Mouse (Mus musculus): ENCODE results near the gene Itpkb. TPM values are rescaled to one million over a fixed set of nuclear protein-coding genes. Genes with fewer than 3 reads are reported as not detected.
A peak's percentile ranks its signal among the peaks of the same experiment; 100 is the strongest.

Itpkb gene
- polyA plus RNA-seq, 1 experiment from 2014 or later: 5.6 TPM

DNA sequence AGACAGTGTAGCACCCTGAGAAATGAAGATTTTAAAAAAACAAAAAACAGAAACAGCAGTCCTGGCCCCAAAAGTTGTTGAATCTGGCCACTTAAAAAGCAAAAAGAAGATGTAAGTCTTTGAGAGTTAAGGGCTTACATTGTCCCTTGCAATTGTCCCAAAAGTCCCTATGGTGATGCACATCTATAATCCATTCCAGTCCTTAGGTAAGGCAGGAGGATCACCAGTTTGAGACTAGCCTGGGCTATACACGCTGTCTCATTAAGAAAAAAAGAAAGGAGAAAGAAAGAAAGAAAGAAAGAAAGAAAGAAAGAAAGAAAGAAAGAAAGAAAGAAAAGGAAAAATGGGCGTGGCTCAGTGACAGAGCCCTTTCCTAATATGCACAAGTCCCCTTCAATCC is 34.4 kb downstream of the Itpkb start:
- H3K27me3 ChIP-seq (ENCODE audit: control insufficient read depth, insufficient read depth, low read length): no peaks in the 10 kb centered on the region

DNA sequence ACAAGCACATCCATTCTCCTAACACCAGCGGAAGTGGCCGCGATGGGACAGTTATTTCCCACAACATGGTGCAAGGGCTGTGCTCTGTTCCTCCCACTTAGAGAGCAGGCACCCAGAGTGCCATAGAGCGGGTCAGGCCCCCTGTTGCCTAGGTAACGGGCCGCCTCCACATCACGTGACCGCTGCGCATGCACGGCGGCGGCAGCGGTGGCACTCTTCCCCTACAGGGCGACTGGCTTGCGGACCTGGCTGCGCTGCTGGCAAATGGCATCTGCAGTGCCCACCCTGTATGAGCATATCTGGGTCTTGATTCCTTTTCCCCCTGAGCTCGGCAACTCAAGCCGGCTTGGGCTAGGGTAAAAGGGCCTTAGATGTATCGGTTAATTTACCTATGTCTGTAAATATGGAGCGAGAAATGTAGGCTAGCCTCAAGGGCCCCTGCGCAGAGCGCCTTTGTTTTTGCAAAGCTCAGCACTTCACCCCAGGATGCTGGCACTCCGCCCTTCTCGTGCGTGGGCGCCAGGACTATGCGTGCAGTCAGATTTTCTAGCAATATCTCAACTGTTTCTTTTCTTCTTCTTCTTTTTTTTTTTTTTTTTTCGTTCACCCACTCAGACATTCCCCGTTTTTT is 35.0 kb downstream of the Itpkb start:
- peak; percentile 85 for ATAC-seq (ENCODE audit: insufficient number of reproducible peaks, insufficient read depth, low FRiP score, low read depth)
- no peaks in the 10 kb centered on the region for H3K36me3 ChIP-seq (ENCODE audit: control insufficient read depth, insufficient read depth, low read length)
- peaks cover 29 to 58% of the 10 kb centered on the region in 2 experiments for H3K4me1 ChIP-seq (ENCODE audit: control insufficient read depth in 2 of 2, insufficient read depth in 2 of 2, low read length in 2 of 2)
- peak overlapping the region; percentile 79 for H3K4me2 ChIP-seq (ENCODE audit: low read length)
- peak overlapping the region; percentile 39 to 49 for H3K4me3 ChIP-seq (ENCODE audit: control insufficient read depth in 1 of 2, insufficient read depth in 1 of 2, low read depth in 1 of 2, low read length in 2 of 2)
- no peaks in the 10 kb centered on the region for H3K9me3 ChIP-seq (ENCODE audit: control insufficient read depth, low read length)
- H3K27ac ChIP-seq (replicated peaks in 1 of 2; ENCODE audit: control insufficient read depth in 1 of 2, insufficient read depth in 1 of 2, low read depth in 2 of 2, low read length in 2 of 2): peak overlapping the region; percentile 65 to 75
- no peaks in the 10 kb centered on the region for H3K27me3 ChIP-seq (ENCODE audit: control insufficient read depth, insufficient read depth, low read length)
- H3K9ac ChIP-seq (ENCODE audit: low read length): peak overlapping the region; percentile 68
- WGBS: 2% methylated on average over 29 of the region's 29 CpGs

More for the DNA sequence above, 34.4 kb downstream of the Itpkb start:
- peak overlapping the region; percentile 65 to 75 for H3K27ac ChIP-seq (replicated peaks in 1 of 2; ENCODE audit: control insufficient read depth in 1 of 2, insufficient read depth in 1 of 2, low read depth in 2 of 2, low read length in 2 of 2)
- peak overlapping the region; percentile 39 to 49; a peak in 3 of 4 replicates for H3K4me3 ChIP-seq (ENCODE audit: control insufficient read depth in 1 of 2, insufficient read depth in 1 of 2, low read depth in 1 of 2, low read length in 2 of 2)
- peak overlapping the region; percentile 68; the same call in 1 of the 2 replicates for H3K9ac ChIP-seq (ENCODE audit: low read length)
- no peaks in the 10 kb centered on the region for H3K36me3 ChIP-seq (ENCODE audit: control insufficient read depth, insufficient read depth, low read length)
- peak overlapping the region; percentile 79 for H3K4me2 ChIP-seq (ENCODE audit: low read length)
- no peak for ATAC-seq (ENCODE audit: insufficient number of reproducible peaks, insufficient read depth, low FRiP score, low read depth)
- peaks cover 29 to 58% of the 10 kb centered on the region in 2 experiments for H3K4me1 ChIP-seq (ENCODE audit: control insufficient read depth in 2 of 2, insufficient read depth in 2 of 2, low read length in 2 of 2)
- 22% methylated on average over 2 of the region's 2 CpGs for WGBS
- H3K9me3 ChIP-seq (ENCODE audit: control insufficient read depth, low read length): no peaks in the 10 kb centered on the region

DNA sequence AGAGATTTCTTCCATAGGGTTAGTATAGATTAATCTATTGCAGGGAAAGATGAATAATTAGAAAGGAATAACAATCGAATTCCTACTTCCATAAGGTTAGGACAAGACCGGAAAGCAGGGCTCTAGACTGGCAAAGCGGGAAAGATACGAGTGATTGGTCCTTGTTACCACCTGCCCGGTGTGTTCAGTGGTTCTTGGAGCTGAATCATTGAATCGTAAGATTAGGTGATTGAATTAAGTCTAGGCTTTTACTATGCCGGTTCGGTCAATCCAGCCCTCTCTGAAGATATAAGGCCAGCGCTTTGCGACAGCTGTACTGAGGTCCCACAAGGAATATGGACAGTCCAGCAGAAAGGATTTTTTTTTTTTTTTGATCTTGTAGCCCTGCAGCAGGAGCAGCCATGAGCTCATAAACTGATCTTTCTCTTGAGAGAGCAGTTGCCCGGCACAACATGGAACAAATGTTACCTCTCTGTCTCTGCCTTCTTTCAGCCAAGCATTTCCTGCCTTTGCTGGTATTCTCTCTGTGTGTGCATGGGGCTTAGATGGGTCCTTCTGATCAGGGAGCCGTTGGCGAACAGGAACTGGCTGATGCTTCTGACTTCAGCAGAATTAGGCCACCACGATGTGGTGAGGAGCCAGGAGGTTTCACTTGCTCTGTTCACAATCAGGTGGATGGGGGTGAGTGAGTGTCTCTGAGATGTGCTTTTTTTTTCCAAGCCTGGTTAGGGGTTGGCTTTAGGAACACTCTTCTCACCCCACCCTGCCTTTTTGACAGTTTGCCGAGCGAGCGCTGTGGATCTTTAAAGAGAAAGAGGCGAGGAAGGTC is 35.9 kb downstream of the Itpkb start:
- Histone ChIP-seq H3K9ac (ENCODE audit: low read length) (peak overlapping the region; percentile 68; the same call in 1 of the 2 replicates), H3K36me3 (ENCODE audit: control insufficient read depth, insufficient read depth, low read length) (no peaks in the 10 kb centered on the region), H3K27me3 (ENCODE audit: control insufficient read depth, insufficient read depth, low read length) (no peaks in the 10 kb centered on the region), H3K4me1 (ENCODE audit: control insufficient read depth in 2 of 2, insufficient read depth in 2 of 2, low read length in 2 of 2) (peaks cover 31 to 66% of the 10 kb centered on the region in 2 experiments), H3K9me3 (ENCODE audit: control insufficient read depth, low read length) (no peaks in the 10 kb centered on the region), H3K4me3 (ENCODE audit: control insufficient read depth in 1 of 2, insufficient read depth in 1 of 2, low read depth in 1 of 2, low read length in 2 of 2) (peak overlapping the region in 1 of 2 experiments; percentile 39; a peak in 1 of 4 replicates), H3K4me2 (ENCODE audit: low read length) (peak overlapping the region; percentile 79), H3K27ac (replicated peaks in 1 of 2; ENCODE audit: control insufficient read depth in 1 of 2, insufficient read depth in 1 of 2, low read depth in 2 of 2, low read length in 2 of 2) (no peak overlapping the region; a peak in 1 of 4 replicates)
- ATAC-seq (ENCODE audit: insufficient number of reproducible peaks, insufficient read depth, low FRiP score, low read depth): no peak
- WGBS: 73% methylated on average over 18 of the region's 18 CpGs

DNA sequence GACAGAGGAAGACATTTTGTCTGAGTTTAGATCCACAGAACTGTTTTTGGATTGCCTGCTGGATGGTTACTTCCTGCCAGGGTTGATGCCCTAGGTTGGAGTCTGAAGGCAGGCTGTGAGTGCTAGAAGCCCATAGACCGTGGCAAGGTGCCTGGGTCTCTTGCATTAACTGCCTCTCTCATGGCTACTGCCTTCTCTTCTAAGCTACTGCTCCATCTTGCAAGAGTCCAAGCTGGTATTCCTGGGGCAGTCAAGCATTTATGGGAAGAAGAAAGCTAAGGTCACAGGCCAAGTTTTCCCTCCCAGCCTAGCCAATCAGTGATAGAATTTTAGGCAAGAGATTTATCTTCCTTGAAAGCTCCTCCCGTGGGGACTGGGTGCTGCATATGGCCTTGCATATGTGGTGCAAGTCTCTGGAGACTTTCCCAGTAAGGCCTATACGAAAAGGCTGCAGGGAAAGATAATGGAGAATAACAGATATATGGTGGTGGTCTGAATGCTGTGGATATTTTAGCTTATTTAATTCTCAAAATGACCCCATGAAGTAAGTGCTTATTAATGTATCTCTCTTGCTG is 36.8 kb downstream of the Itpkb start:
- WGBS: 68% methylated on average over 3 of the region's 3 CpGs
- ATAC-seq (ENCODE audit: insufficient number of reproducible peaks, insufficient read depth, low FRiP score, low read depth): no peak

DNA sequence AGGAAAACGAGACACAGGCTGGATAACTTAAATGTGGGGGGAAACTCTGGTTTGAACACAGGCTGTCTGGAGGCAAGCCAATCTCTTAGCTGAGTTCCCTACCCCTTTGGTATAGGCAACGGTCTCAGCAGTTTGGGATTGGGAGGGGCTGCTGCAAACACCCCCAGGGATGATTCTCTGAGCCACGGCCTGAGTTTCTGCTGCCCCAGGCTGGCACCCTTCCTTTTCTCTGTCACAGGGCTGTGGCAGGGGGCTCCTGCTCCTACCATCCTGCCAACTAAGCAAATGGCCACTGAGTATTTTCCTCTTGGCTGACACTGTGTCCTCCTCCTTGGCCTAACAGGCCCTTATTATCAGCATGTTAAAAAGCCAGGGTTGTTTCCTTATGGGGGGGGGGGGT is 37.3 kb downstream of the Itpkb start:
- Histone ChIP-seq H3K27me3 (ENCODE audit: control insufficient read depth, insufficient read depth, low read length) (no peaks in the 10 kb centered on the region), H3K9ac (ENCODE audit: low read length) (no peak overlapping the region), H3K9me3 (ENCODE audit: control insufficient read depth, low read length) (no peaks in the 10 kb centered on the region), H3K36me3 (ENCODE audit: control insufficient read depth, insufficient read depth, low read length) (no peaks in the 10 kb centered on the region), H3K27ac (replicated peaks in 1 of 2; ENCODE audit: control insufficient read depth in 1 of 2, insufficient read depth in 1 of 2, low read depth in 2 of 2, low read length in 2 of 2) (no peak overlapping the region; a peak in 1 of 4 replicates), H3K4me3 (ENCODE audit: control insufficient read depth in 1 of 2, insufficient read depth in 1 of 2, low read depth in 1 of 2, low read length in 2 of 2) (no peak overlapping the region), H3K4me1 (ENCODE audit: control insufficient read depth in 2 of 2, insufficient read depth in 2 of 2, low read length in 2 of 2) (peaks cover 31 to 65% of the 10 kb centered on the region in 2 experiments), H3K4me2 (ENCODE audit: low read length) (no peak overlapping the region)
- ATAC-seq (ENCODE audit: insufficient number of reproducible peaks, insufficient read depth, low FRiP score, low read depth): no peak
- 48% methylated on average over 3 of the region's 3 CpGs for WGBS

More for the DNA sequence above, 36.8 kb downstream of the Itpkb start:
- H3K4me1 ChIP-seq (ENCODE audit: control insufficient read depth in 2 of 2, insufficient read depth in 2 of 2, low read length in 2 of 2): peaks cover 33 to 69% of the 10 kb centered on the region in 2 experiments
- H3K9me3 ChIP-seq (ENCODE audit: control insufficient read depth, low read length): no peaks in the 10 kb centered on the region
- H3K4me2 ChIP-seq (ENCODE audit: low read length): no peak overlapping the region
- no peak overlapping the region for H3K9ac ChIP-seq (ENCODE audit: low read length)
- no peaks in the 10 kb centered on the region for H3K27me3 ChIP-seq (ENCODE audit: control insufficient read depth, insufficient read depth, low read length)
- no peak overlapping the region for H3K4me3 ChIP-seq (ENCODE audit: control insufficient read depth in 1 of 2, insufficient read depth in 1 of 2, low read depth in 1 of 2, low read length in 2 of 2)
- no peak overlapping the region for H3K27ac ChIP-seq (replicated peaks in 1 of 2; ENCODE audit: control insufficient read depth in 1 of 2, insufficient read depth in 1 of 2, low read depth in 2 of 2, low read length in 2 of 2)
- no peaks in the 10 kb centered on the region for H3K36me3 ChIP-seq (ENCODE audit: control insufficient read depth, insufficient read depth, low read length)

DNA sequence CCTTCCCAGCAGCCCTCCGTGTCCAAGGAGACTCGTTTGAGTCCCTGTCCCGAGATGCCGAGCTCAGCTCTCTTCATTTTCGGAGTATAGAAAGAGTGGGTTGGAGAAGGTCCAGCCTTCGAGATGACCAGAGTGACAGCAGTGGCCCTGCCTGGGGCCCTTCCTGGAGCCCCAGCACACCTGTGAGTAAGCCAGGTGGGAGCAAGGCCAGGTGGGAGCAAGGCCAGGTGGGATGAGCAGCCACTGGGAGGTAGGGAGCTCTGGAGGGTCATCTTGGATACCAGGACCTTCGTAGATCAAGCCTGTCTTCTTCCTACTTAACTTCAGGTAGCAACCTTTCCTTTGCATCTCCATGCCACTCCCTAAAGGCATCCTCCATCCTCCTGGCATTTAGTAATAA is 37.8 kb downstream of the Itpkb start:
- H3K36me3 ChIP-seq (ENCODE audit: control insufficient read depth, insufficient read depth, low read length): no peaks in the 10 kb centered on the region
- no peaks in the 10 kb centered on the region for H3K9me3 ChIP-seq (ENCODE audit: control insufficient read depth, low read length)
- no peak for ATAC-seq (ENCODE audit: insufficient number of reproducible peaks, insufficient read depth, low FRiP score, low read depth)
- H3K4me1 ChIP-seq (ENCODE audit: control insufficient read depth in 2 of 2, insufficient read depth in 2 of 2, low read length in 2 of 2): peaks cover 31 to 65% of the 10 kb centered on the region in 2 experiments
- 82% methylated on average over 7 of the region's 7 CpGs for WGBS
- H3K4me3 ChIP-seq (ENCODE audit: control insufficient read depth in 1 of 2, insufficient read depth in 1 of 2, low read depth in 1 of 2, low read length in 2 of 2): no peak overlapping the region
- no peak overlapping the region for H3K9ac ChIP-seq (ENCODE audit: low read length)
- H3K4me2 ChIP-seq (ENCODE audit: low read length): no peak overlapping the region
- H3K27me3 ChIP-seq (ENCODE audit: control insufficient read depth, insufficient read depth, low read length): no peaks in the 10 kb centered on the region
- H3K27ac ChIP-seq (replicated peaks in 1 of 2; ENCODE audit: control insufficient read depth in 1 of 2, insufficient read depth in 1 of 2, low read depth in 2 of 2, low read length in 2 of 2): no peak overlapping the region

DNA sequence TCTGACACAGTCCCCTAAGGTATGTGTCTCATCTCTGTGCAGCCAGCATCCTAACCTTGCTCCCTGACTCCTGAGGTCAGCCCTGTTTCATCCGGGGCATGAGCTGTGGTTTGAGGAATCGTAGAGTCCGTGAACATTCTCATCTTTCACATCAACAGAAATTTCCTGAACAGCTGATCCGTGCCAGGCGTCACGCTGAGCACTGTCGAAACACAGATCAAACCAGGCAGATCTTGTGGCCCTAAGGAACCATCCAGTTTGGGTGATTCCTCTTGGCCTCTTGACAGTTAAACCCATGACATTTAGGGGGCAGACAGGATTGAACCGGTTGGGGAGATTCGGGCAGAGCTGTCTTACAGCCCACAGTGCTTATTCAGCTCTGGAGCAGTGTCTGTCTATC is 38.4 kb downstream of the Itpkb start:
- H3K9me3 ChIP-seq (ENCODE audit: control insufficient read depth, low read length): no peaks in the 10 kb centered on the region
- H3K36me3 ChIP-seq (ENCODE audit: control insufficient read depth, insufficient read depth, low read length): no peaks in the 10 kb centered on the region
- H3K27me3 ChIP-seq (ENCODE audit: control insufficient read depth, insufficient read depth, low read length): no peaks in the 10 kb centered on the region
- peaks cover 27 to 63% of the 10 kb centered on the region in 2 experiments for H3K4me1 ChIP-seq (ENCODE audit: control insufficient read depth in 2 of 2, insufficient read depth in 2 of 2, low read length in 2 of 2)
- no peak overlapping the region for H3K9ac ChIP-seq (ENCODE audit: low read length)
- 74% methylated on average over 9 of the region's 9 CpGs for WGBS
- ATAC-seq (ENCODE audit: insufficient number of reproducible peaks, insufficient read depth, low FRiP score, low read depth): no peak
- no peak overlapping the region for H3K27ac ChIP-seq (replicated peaks in 1 of 2; ENCODE audit: control insufficient read depth in 1 of 2, insufficient read depth in 1 of 2, low read depth in 2 of 2, low read length in 2 of 2)
- H3K4me3 ChIP-seq (ENCODE audit: control insufficient read depth in 1 of 2, insufficient read depth in 1 of 2, low read depth in 1 of 2, low read length in 2 of 2): no peak overlapping the region
- no peak overlapping the region for H3K4me2 ChIP-seq (ENCODE audit: low read length)
